Mouse (Mus musculus) stomach, embryonic 14.5 days (tissue): Measurements from ENCODE around the gene Mat2b. TPM values are rescaled to one million over a fixed set of nuclear protein-coding genes. Genes with fewer than 3 reads are reported as not detected.

Source experiments
- ATAC-seq: fragments of 200-750 bp; cut with Nextera tagmentation; 2 replicates; pipeline ENCODE4 v1.8.0; 2017; ENCODE audit warnings: low read depth, moderate TSS enrichment; ENCODE audit not compliant: insufficient number of reproducible peaks, insufficient read depth, low FRiP score
- H3K27ac ChIP-seq: fragments of 300-500 bp; sonication (generic); 2 replicates; pipeline ENCODE4 v1.5.1; 2014; ENCODE audit warnings: mild to moderate bottlenecking, low read length, moderate library complexity, mixed read lengths
- H3K27me3 ChIP-seq: fragments of 300-500 bp; sonication (generic); 2 replicates; pipeline ENCODE4 v1.6.1; 2014; ENCODE audit warnings: low read length, control low read depth, mixed read lengths; ENCODE audit not compliant: control insufficient read depth, insufficient read depth
- H3K36me3 ChIP-seq: fragments of 300-500 bp; sonication (generic); 2 replicates; pipeline ENCODE4 v1.6.1; 2014; ENCODE audit warnings: mild to moderate bottlenecking, control low read depth, low read length, moderate library complexity, mixed read lengths; ENCODE audit not compliant: control insufficient read depth, insufficient read depth
- H3K4me1 ChIP-seq: fragments of 300-500 bp; sonication (generic); 2 replicates; pipeline ENCODE4 v1.6.1; 2014; ENCODE audit warnings: low read length, control low read depth, mixed read lengths; ENCODE audit not compliant: control insufficient read depth, insufficient read depth
- H3K4me2 ChIP-seq: fragments of 300-500 bp; sonication (generic); replicated peaks from 2 replicates; pipeline ENCODE4 v1.6.1; 2014; ENCODE audit warnings: low read depth, low read length, control low read depth
- H3K4me3 ChIP-seq: fragments of 300-500 bp; sonication (generic); 2 replicates; pipeline ENCODE4 v1.5.1; 2014; ENCODE audit warnings: low read depth, low read length, control low read depth
- H3K9ac ChIP-seq: fragments of 300-500 bp; sonication (generic); replicated peaks from 2 replicates; pipeline ENCODE4 v1.6.1; 2014; ENCODE audit warnings: low read depth, mild to moderate bottlenecking, control low read depth, low read length, moderate library complexity, mixed read lengths
- H3K9me3 ChIP-seq: fragments of 300-500 bp; sonication (generic); 2 replicates; pipeline ENCODE4 v1.6.1; 2016; ENCODE audit warnings: low read depth, low read length, control low read depth; ENCODE audit not compliant: control insufficient read depth
- WGBS: fragments of 180-500 bp; shearing (Covaris S2); extraction: QIAGEN DNeasy Blood & Tissue Kit; methylation state at CpG from one replicate; pipeline ENCODE4 v1.1.7; 2014; 5-methylcytosine and 5-hydroxymethylcytosine counted together
- polyA plus RNA-seq: library from polyadenylated mRNA; unstranded; fragments of >200 nt; fragmentation: Nextera tagmentation; extraction: Ambion mirVana; gene quantifications from 2 replicates; pipeline ENCODE4 v1.2.1, GENCODE M21; 2014

The Mat2b gene
- polyA plus RNA-seq, 1 experiment from 2014 or later: 91.7 TPM

DNA sequence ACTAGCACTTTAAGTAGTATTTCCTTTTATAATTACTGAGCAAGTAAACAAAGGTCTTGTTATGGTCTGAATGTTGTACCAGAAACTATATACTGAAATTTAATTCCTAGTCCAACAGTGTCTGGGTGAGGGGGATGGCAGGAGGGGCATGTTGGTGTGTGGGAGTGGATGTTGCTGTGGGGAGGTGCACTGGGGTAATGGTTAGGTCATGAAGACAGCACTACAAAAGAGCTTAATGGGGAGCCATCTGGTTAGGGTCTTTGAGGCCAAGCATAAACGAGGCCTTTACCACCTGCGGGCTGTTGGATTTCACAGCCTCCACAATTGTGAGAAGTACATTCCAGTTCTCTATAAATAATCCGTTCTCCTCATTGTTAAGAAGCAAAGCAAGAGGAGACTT, 11.7 kb downstream of the Mat2b start:
- Histone ChIP-seq H3K9me3 (no peaks in the 10 kb centered on the region), H3K9ac (no peak overlapping the region), H3K4me1 (no peaks in the 10 kb centered on the region), H3K27ac (no peak overlapping the region), H3K36me3 (peaks cover 61% of the 10 kb centered on the region), H3K4me2 (no peak overlapping the region), H3K27me3 (no peaks in the 10 kb centered on the region), H3K4me3 (no peak overlapping the region)
- 69% methylated on average over 3 of the region's 3 CpGs for WGBS
- no peak for ATAC-seq

DNA sequence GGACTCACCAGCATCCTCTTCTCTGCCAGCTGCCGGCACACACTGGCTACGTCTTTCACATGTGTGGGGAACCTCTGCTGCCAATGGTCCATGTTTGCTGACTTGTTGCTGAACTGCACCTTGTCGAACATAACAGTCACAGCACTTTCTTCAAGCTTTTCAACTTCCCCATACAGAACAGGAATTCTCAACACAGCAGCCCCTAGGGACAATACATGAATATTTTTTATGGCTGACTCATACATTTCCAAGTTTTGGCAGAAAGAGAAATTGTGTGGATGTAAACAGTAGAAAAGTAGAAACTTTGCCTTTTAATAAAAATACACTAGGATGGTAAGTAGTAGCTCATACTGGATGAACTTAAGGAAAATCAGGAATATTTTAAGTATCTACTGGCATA, 12.5 kb downstream of the Mat2b start:
- no peak overlapping the region for H3K9ac ChIP-seq
- H3K4me1 ChIP-seq: no peaks in the 10 kb centered on the region
- ATAC-seq: no peak
- no peaks in the 10 kb centered on the region for H3K27me3 ChIP-seq
- no peak overlapping the region for H3K4me2 ChIP-seq
- 93% methylated on average over 3 of the region's 3 CpGs for WGBS
- no peaks in the 10 kb centered on the region for H3K9me3 ChIP-seq
- peaks cover 66% of the 10 kb centered on the region for H3K36me3 ChIP-seq
- no peak overlapping the region for H3K4me3 ChIP-seq
- H3K27ac ChIP-seq: no peak overlapping the region

DNA sequence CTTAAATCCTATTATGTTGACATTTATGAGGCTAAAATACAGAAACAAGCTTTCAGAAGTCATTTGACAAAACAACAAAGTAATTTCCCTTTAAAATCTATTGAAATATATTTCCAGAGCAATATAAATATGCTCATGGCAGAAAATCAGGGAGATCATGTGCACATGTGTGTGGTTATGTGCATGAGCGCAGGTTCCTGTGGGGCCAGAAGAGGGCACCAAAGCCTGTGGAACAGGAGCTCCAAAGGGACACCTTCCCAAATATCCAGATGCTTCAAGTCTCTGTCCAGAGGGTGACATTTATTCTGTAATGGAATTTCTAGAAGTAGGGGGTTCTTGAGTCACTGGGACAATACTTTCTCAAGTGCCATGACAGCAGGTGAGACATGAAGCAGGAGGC, 17.8 kb downstream of the Mat2b start:
- Histone ChIP-seq H3K9ac (no peak overlapping the region), H3K4me2 (no peak overlapping the region), H3K4me3 (no peak overlapping the region), H3K9me3 (peaks cover 3% of the 10 kb centered on the region; the same call in 1 of the 2 replicates), H3K27me3 (no peaks in the 10 kb centered on the region), H3K27ac (no peak overlapping the region), H3K36me3 (peaks cover 44% of the 10 kb centered on the region), H3K4me1 (no peaks in the 10 kb centered on the region)
- no peak for ATAC-seq
- WGBS: 97% methylated on average over 1 of the region's 1 CpGs

DNA sequence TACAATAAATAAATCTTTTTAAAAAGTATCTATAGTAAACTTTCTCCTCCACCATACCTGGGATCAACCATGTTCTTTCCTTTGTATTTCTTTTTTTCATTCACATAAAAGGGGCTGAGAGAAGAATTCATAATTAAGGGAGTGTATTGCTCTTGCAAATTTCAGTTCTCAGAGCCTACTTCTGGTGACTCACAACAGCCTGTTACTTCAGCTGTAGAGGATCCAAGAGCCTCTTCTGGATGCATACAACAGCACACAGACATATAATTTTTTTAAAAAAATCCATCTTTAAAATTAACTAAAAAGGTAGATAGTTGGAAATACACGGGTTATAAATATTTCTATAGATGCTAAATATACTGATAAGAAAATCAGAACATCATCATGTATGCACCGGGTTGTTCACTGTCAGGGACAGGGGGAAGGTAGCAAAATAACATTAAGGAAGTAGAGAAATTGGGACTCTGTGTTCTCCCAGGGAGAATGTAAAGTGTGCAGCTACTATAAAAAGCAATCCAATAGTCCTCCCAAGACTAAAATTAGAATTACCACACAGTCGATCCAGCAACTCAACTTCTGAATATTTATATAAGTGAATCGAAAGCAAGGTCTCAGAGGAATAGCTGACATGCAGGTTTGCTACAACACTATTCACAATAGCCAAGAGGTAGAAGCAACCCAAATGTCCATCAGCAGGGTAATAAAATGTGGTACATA, 19.8 kb downstream of the Mat2b start:
- H3K4me3 ChIP-seq: no peak overlapping the region
- H3K27me3 ChIP-seq: no peaks in the 10 kb centered on the region
- 83% methylated on average over 4 of the region's 4 CpGs for WGBS
- no peak overlapping the region for H3K4me2 ChIP-seq
- H3K4me1 ChIP-seq: no peaks in the 10 kb centered on the region
- H3K9ac ChIP-seq: no peak overlapping the region
- ATAC-seq: no peak
- H3K36me3 ChIP-seq: peaks cover 29% of the 10 kb centered on the region
- H3K27ac ChIP-seq: no peak overlapping the region
- H3K9me3 ChIP-seq: peaks cover 3% of the 10 kb centered on the region; the same call in 1 of the 2 replicates

DNA sequence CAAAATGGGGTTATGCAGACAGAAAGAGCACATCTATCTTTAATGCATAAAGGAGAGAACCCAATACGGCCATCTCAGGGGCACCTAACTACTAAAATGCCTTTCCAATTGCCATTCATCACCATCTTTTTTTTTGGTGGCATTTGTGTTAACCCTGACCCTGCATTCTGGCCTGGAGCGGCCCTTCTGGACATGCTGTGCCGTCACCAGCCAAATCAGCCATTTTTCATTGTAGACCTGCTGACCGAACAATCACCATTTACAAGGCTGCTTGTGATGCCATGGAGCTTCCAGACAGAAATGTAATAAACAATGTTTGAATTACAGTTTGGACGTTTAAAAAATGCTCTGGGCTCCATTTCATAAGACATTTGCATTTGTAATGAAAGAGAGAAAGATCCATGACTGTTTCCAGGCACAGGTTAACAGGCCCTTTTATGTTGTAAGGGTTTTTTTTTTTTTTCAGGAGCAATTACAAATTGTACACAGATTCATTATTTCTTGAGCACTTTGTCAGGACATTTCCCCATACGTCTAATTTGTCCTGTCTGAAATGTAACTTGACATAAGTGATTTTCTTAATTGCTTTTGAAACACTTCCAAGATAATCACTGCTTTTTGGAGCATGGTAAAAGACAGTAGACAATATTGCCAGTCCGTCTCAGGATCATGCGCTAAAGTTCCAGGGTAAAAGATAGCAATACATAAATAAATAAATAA, 45.1 kb downstream of the Mat2b start:
- WGBS: 55% methylated on average over 8 of the region's 8 CpGs
- Histone ChIP-seq H3K4me1 (no peaks in the 10 kb centered on the region), H3K4me3 (no peak overlapping the region), H3K4me2 (no peak overlapping the region), H3K9me3 (no peaks in the 10 kb centered on the region), H3K36me3 (no peaks in the 10 kb centered on the region), H3K27ac (no peak overlapping the region), H3K9ac (no peak overlapping the region), H3K27me3 (no peaks in the 10 kb centered on the region)
- no peak for ATAC-seq

DNA sequence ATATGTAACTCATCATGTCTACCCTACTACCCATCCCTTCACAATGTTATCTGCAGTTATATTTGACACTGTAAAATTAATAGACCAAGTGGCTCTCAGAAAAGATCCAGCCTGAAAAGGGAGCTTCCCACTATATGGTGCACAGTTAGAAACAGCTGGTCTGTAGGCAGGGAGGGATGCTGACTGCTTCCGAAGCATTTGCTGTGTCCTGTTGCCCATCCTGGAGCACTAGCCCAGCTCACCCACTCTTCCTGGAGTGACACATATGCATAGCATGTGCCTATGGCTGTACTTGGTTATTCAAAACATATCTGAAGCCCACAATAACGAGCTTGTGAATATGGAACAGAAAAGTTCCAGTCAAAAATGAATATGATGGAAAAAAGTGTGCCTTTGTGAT, 47.8 kb downstream of the Mat2b start:
- Histone ChIP-seq H3K9ac (no peak overlapping the region), H3K4me2 (no peak overlapping the region), H3K9me3 (no peaks in the 10 kb centered on the region), H3K36me3 (no peaks in the 10 kb centered on the region), H3K27me3 (no peaks in the 10 kb centered on the region), H3K4me3 (no peak overlapping the region), H3K27ac (no peak overlapping the region), H3K4me1 (no peaks in the 10 kb centered on the region)
- WGBS: 57% methylated on average over 2 of the region's 2 CpGs
- ATAC-seq: no peak

Other genes with a start within 250 kb of the Mat2b start
- 50.5 and 52.2 TPM in 2 replicates for gene Hmmr, start 38.2 kb upstream of the Mat2b start, polyA plus RNA-seq
- 143 and 149 TPM in 2 replicates for gene Nudcd2, start 38.5 kb upstream of the Mat2b start, polyA plus RNA-seq
- 47.2 and 51.2 TPM in 2 replicates for gene Ccng1, start 60.1 kb upstream of the Mat2b start, polyA plus RNA-seq